Mouse (Mus musculus) brain, embryonic 18.5 days (tissue): ENCODE data around the gene Arxes2.
"Not testable (repeated sequence)": the region's sequence is repeated elsewhere in the genome, so short reads cannot be mapped to it uniquely, and the experiment has no call there.

Experiments
- DNase-seq: peaks from one replicate; pipeline ENCODE4 v3.0.0-alpha.2; 2012; ENCODE audit warnings: low read depth, low spot score

The Arxes2 gene

DNA sequence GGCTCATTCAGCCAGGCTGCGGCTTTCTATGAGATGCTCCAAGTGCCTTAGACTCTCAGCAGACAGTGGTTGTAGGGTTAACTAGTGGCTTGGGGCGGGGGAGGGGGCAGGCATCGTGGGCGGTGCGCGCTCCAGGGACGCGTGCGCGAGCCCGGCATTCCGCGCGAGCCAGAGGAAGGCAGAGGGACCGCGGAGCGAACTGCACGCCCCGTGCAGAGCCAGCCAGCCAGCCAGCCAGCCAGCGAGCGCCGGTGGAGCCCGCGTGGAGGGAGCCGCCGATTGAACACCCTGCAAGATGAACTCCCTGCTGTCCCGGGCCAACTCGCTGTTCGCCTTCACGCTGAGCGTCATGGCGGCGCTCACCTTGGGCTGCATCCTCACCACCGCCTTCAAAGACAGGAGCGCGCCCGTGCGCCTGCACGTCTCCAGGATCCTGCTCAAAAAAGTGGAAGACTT is at the start of gene Arxes2:
Arxes2 (plus strand) TSS at position 161 of the 456 bp plus-strand sequence.
- DNase-seq: not testable (repeated sequence)

DNA sequence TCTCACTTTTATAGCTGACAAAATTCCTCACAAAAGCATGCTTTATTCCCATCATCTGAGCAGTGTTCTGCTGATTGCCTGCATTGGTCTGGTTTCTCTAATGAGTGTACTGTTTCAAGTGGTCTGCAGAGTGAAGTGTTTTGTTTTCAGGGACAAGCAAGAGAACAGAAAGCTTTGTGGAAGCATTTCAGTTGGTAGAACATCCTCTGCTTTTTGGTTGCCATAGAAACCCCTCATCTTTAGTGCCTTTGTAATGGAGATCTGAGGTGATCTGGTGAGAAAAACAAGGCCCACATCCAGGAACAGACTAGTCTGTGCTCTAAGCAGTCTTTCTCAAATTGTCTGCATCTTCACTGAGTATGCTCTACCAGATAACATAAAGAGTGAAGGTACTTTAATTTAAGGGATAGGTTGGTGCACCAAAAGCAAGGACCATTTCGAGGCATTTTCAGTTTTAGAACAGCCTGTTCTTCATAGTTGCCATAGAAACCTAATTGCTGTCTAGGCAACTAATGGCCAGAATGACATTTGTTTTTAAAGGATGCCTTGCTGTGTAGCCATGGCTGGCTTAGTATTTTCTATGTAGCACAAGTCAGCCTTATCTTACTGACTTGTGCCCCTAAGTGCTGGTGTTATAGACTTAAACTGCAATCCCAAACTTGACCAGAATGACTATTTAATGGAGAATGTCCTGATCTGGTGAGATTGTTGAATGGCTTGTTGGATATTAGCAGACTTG is 44.8 kb upstream of the Arxes2 start:
- no peak for DNase-seq

DNA sequence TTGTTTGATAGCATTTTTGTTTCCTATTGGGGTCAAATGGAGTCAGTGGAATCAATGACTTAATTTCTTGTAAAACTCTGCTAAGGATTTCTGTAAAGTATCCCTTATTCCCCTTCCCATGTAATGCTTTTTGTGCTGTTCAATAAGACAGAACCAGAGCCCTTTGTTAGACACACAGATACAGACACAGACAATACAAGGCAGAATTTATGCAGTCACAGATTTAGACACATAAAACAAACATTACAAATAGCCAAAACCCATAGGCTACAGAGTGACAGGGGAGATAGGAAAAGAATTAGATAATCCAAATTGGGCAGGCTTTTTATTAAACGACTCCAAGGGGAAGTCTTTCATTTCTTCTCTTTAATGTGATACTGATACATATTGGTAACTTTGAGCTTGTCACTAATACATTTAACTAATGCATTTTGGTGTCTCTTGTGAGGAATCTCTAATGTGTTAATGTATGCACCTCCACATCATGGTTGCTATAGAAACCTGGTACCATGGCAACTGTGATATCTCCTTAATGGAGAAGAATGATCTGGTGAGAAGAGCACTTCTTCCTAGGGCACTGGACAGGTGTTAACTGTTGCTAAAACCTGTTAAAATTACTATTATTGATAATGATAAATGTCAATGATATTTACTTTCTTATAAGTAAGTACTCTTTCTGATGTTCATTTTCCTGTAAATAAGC is 36.5 kb upstream of the Arxes2 start:
- peak; percentile 39 for DNase-seq

DNA sequence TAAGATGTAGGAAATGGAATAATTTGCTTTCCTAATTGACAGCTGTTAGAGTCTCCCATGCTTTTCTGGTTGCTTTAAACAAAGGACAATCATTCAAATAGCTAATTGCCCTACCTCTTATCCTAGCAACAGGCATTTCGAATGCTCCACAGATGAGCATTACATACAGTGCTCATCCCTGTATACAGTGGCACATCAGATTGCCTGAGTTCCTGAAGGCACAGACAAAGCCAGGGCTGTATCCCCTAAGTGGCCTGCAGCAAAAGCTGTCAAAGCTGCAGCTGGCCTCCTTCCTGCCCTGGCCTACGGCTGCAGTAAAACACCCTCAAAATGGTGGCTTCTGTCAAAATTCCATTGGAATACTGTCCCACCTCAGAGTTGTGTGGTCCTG is 35.9 kb upstream of the Arxes2 start:
- no peak for DNase-seq

DNA sequence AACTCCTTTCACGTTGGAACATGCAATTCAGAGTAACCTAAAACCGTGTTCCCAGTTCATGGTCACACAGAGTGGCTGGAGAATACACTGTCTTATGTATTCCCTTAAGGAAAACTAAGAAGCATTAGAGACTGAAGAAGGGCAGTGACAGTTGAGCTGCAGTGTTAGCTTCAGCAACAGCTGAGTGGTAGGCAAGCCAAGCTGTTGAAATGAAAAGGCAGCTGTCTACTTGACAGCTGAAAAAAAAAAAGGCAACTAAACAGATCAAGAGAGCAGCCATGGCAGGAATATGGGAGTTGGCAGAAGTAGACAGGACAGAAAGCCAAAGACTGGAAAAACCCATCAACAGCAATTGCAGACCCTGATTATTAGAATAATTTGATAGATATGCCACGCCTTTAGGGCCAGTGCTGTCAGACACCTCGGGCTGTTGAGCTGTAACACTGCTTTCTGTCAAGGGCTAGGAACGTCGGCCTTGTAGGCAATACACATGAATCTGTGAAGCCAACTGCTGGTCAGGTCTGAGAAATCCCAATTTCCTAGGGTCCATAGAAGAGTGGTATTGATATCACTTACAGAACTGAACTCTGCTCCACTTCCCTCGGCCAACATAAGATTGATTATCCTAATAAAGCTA is 34.9 kb upstream of the Arxes2 start:
- DNase-seq: no peak

DNA sequence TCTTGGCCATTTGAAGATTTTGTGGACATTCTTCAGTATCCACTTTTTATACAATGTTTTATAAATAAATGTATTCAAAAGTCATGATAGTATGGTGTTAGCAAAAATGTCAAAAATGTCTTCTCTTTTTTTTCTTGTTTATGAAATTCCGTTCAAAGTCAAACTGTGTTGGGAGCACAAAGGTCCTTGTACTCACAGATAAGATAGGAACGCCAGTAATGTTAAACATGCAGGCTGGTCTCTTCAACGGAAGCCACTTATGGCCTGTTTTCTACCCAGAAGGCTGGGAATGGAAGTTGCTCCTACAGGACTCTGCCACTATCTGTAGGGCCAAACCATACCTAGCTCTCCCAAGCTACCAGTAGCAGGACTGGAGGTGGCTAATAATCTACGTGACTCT is 34.1 kb upstream of the Arxes2 start:
- DNase-seq: no peak

DNA sequence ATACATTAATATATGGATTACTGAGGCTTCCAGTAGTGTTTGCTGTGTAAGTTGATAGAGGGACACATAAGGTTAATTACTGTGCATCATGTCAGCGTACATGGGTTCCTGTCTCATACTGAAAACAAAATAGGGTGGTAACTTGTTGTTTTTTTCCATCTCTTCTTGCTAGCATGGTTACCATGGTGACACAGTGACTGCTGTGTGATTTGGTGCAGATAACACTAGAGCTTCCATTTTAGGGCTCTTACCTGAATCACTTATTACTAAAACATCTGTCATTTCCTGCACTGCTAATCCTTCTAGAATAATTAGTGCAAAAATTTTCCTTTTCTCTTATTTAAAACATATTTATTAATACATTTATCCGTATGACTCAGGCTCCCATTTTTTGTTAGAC is 31.3 kb upstream of the Arxes2 start:
- no peak for DNase-seq

DNA sequence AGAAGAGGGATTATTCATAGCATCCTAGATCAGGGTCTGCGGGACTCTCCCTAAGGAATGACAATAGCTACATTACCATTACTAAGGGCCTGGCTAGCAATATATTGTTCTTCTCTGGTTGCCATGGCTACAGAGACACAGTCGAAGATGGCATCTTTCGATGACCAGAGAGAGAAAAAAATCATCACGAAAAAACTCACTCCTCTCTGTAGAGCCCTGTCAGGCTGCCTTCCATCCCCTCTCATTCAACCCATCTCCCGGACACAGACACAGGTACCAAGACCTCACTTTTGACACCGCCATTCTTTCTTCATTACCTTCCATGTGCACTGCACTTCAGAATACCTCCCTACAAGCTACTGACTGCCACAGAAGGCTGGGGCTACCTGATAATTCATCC is 30.5 kb upstream of the Arxes2 start:
- DNase-seq: no peak

DNA sequence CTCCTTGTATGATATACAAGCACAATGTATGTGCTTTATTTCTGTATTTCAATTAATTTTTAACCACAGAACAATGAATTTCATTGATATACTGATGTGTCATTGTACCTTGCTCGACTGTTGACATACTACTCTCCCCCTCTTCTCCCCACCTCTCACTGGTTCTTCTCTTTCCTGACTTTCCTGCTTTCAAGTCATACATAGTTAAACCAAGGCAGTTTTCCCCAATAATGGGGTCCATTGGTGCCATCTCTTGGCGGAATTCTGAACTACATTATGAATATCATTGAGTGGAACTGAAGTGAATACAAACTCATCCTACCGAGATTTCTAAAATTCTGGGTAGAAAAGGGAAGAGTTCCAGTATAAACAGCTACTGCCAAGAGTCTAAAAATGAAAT is 30.0 kb upstream of the Arxes2 start:
- no peak for DNase-seq

DNA sequence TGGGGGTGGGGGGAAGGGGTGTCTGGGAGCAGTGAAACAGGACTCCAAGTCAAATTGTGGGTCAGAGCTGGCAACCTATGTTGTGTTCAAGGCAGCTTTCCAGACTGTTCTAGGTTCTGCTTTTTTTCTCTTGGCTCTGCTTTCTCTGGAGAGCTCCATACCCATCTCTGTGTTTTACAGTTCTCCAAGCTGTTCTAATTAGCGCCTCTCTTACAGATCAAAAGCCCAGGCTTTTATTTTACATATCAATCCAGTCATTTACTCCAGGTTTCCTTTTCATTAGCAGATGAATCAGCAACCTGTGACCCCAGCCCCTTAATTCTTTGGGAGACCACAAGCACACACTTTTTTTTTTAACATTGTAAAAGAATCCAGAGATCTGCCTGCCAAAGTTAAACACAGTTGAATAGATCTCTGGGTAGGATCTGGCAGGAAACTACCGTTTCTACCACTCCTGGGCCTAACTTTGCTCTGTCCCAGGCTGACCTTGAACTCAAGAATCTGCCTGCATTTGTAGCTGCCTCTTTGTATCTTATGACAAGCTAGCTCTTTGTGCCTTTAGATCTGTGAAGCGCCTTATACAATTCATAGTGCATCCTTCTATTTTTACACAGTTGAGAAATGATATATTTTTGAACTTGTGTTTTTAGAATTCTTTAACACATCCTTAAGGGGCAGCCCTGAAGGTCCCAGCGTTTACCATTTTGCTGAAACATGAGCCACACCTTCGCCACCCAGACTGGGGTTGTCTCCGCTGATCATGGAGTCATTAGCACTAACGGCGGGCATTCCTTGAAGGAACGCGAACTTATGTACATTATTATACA is 19.8 kb upstream of the Arxes2 start:
- DNase-seq: no peak

DNA sequence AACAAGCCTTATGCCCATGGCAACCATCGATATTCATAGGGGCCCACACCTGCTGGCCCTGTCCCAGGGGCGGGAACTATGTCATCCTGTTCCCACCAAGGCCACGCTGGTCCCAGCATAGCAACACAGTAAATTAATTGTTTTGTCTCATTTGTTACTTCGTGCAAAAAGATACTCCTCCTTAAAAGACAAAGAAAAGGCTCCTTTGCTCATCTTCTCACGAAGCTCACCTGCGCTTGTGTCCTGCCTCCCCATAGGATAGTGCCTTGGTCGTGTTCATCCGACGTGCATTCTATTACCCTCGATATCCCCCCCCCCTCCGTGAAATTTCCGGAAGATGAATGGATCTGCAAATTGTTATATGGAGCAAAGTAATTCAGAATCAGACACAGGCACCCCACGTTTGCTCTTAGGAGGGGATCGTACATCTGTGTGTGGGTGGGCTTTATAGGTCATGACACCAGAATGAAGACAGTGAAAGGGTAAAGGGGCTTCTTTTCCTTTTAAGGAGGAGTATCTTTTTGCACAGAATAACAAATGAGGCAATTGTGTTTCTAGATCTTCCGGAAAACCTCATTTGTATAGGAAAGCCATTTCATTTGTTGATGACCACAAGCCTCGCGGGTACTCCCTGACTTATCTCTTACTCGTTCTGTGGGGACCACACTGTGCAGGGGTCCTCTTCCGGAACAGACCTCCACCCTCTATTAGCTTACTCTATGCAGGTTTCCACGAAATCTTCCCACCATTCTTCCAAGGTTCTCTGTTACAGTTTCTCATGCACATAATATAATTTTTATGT is 19.0 kb upstream of the Arxes2 start:
- no peak for DNase-seq

DNA sequence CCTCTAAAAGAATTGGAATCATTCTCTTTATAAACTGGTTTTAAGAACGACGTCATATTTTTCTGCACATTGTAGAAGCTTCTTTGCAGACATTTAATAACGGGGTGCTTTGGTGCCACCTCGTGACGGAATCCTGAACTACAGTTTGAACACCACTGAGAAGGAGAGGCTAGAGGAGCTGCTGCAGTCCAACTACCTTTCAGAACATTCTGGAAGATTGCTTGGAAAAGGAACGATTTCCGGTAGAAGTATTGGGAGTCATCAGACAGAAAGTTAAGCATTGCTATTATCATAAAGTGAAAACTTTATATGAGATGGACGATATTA is 18.4 kb upstream of the Arxes2 start:
- DNase-seq: peak; percentile 40

DNA sequence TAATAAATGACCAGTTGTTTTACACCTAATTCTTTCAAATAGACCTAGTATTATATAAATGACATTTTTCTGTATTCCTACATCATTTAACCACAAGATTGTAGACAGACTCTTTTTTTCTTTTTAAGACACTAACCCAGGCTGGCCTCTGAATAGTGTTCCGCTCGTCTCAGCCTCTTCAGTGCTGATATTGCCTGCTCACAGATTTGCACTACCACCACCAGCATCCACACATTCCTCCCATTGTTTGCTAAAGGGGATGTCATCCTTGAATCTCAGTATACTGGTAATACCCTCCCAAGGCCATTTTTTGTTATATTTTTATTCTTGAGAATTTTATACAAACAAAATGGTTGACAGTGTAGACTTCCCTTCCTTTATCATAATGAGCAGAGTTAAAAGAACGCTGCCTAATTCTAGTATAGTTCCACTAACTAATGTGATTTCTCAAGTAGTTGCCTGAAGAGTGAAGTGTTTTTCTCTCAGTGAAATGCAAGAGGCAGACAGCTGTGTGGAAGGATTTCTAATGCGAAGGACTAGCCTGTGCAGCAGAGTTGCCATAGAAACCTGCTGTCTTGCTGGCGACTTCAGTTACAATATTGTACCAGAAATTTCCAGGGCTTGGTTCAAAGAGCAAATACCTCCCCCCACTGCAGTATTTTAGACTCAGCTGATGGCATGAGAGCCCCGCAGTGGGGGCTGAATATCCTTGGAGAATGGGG is 8.9 kb upstream of the Arxes2 start:
- no peak for DNase-seq

DNA sequence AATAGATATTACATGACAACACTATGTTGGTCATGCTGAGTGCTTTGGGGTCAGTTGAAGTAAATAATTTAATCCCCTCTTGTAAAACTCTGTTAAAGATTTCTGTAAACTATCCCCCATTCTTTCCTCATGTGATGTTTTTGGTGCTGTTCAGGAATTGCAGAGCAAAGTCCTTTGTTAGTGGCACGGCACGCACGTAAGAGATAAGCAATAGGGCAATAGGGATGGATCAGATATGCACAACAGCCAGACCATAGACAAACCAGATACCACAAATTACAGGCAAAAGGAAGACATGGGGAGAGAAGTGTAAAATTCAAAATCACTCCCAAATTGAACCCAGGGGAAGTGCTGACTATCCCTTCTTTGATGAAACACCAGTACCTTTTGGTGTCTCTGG is 7.4 kb upstream of the Arxes2 start:
- no peak for DNase-seq

DNA sequence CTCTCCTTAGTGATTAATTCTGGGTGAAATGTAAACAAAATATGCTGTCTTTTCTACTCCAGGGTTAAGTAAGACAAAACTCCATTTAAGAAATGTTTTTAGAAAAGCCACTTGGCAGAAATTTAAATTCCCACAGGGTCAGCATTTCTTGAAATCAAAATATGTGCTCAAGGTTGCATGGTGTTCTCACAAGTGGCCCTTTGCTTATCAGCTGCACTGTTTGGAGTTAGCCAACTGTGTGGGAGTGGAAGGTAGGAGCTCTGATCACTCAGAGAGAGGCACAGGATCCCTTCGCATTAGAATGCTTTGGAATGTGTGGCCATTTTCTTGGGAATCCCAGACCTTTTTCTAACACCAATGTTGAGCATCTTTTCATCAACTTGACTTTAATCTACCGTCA is 3.0 kb upstream of the Arxes2 start:
- no peak for DNase-seq

DNA sequence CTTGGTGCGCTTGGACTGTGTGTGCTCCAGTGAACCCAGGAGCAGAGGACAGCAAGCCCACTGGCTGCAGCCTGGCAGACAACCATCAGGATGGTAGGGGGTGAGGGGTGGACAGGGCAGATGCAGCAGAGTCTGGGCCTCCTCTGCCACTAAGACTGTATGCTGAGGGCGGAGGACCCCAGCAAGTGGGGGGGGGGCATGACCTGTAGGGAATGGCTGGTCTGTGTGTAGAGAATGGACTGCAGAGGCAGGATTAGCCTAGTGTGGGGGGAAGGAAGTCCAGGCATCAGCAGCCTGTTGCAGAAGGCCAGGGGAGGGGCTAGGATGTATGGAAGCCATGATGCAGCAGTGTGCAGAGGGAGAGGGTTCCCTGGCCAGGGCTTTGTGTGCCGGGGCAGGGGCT is 431 bp upstream of the Arxes2 start:
- not testable (repeated sequence) for DNase-seq

DNA sequence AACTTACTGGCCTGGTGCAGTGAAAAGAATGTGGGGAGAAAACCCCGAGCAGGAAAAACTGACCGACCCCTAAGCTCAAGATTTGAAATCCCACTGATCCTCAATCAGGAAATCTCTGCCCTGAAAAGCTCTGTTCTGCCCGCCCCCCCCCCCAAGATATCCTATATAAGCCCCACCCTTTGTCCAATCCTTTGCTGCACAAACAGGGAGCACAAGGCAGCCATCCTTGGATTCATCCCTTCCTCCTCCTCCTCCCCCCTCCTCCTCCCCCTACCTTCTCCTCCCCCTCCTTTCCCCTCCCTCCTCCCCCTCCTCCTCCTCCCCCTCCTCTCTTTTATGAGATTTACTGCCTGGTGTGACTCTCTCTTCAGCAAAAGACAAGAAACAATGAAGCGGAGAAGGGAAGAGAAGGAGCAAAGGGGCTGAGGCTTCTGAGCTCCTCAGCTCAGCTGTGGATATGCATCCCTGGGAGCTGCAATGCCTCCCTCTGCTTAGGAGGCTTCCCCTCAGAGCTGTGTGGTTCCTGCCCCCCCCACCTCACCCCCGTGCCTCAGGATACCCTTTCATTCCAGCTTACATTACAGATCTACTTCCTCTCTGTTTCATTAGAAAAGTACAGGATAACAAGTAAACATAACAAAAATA is 13.7 kb downstream of the Arxes2 start:
- no peak for DNase-seq

DNA sequence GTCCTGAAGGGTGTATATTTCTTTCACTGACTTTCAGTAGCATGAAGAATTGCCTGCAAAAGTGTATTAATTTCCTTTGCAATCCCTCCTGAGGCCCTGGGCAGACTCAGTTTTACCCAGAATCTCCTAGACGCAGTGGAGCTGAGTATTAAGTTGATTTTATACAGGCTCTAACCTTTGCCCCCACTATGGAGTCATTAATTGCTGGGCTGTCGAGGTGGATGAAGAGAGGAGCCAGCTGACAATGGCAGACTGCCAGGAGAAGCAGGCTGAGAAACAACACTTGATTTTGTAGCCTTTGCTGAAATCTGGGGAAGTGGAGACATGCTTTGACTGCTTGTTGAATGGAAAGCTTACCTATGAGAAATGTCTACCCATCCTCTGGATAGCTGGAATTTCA is 20.8 kb downstream of the Arxes2 start:
- no peak for DNase-seq

DNA sequence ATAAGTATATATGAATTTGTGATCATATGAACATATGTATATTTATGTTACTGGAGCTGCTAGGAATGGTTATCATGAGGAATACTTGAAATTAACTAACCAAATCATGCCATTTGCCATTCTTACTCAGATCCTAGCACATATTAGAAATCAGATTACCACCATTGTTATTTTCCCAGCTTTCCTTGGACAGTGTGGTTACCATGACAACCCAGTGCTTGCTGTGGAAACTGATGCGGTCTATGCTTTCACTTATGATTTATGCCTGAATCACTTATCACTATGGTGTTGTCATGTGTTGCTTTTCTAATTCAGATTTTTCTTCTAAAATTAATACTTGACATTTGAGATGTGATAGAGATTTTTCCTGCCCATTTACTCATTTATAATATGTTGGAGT is 36.7 kb downstream of the Arxes2 start:
- DNase-seq: peak; percentile 3
